Mouse (Mus musculus): ENCODE data around the gene Nol8.
A peak's percentile ranks its signal among the peaks of the same experiment; 100 is the strongest.

- TF ChIP-seq CTCF (IDR thresholded peaks at IDR 0.05; ENCODE audit: control insufficient read depth, insufficient read depth, insufficient read length) (no peak), MYOD1 (IDR thresholded peaks at IDR 0.05; ENCODE audit: control insufficient read depth, insufficient read length, low read depth) (no peak), USF1 (IDR thresholded peaks at IDR 0.05; ENCODE audit: low read depth) (no peak), MAX (IDR thresholded peaks at IDR 0.05) (peak; percentile 94)
Measured at GRCm38 (mm10) chr13:49681351-49682232, 28.7 kb downstream of the Nol8 start, which contains the start of gene Iars.

All from C2C12 (cell line).